Mouse (Mus musculus) heart, postnatal 0 days (tissue): ENCODE data around the gene Ebf4.

ENCODE experiments used
- CTCF ChIP-seq: IDR thresholded peaks from 2 replicates; pipeline ENCODE4 v1.5.1; 2016; ENCODE audit warnings: antibody characterized with exemption, control low read depth, low read depth
- EP300 ChIP-seq: IDR thresholded peaks from 2 replicates; pipeline ENCODE4 v1.6.1; 2016; ENCODE audit warnings: antibody characterized with exemption, low read depth

DNA sequence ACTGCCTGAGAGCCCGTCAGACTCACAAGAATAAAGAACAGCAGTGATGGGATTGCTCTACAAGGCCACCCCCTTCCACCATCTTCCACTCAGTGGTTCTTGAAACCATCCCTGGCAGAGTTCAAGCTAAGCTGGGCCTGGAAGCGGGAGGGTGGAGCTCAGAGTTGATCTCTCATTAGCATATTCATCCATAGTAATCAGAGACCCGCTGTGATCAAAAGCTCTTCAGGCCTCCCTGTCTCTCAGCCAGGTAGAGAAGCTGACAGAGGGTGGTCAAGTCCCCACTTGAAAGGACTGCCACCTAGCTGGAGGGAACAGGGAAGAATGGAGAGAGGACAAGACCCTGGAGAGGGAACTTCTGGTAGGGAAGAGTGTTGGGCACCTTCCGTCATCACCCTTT lies 8.0 kb downstream of the Ebf4 start:
- TF ChIP-seq CTCF (no peak), EP300 (no peak)
